Mouse (Mus musculus) liver, embryonic 15.5 days (tissue): Measurements from ENCODE around the gene Phactr1. TPM values are rescaled to one million over a fixed set of nuclear protein-coding genes. Genes with fewer than 3 reads are reported as not detected.

Experiments
- ATAC-seq: fragments of 200-750 bp; cut with Nextera tagmentation; 2 replicates; pipeline ENCODE4 v1.8.0; 2017; ENCODE audit warnings: moderate number of reproducible peaks, mild to moderate bottlenecking, moderate library complexity; ENCODE audit not compliant: insufficient read depth
- H3K27ac ChIP-seq: fragments of 300-500 bp; sonication (generic); replicated peaks from 2 replicates; pipeline ENCODE4 v1.5.1; 2015; ENCODE audit warnings: mild to moderate bottlenecking, inconsistent platforms
- H3K27me3 ChIP-seq: fragments of 300-500 bp; sonication (generic); 2 replicates; pipeline ENCODE4 v1.6.1; 2015; ENCODE audit warnings: mild to moderate bottlenecking, inconsistent platforms
- H3K36me3 ChIP-seq: fragments of 300-500 bp; sonication (generic); replicated peaks from 2 replicates; pipeline ENCODE4 v1.6.1; 2015; ENCODE audit warnings: moderate library complexity, mild to moderate bottlenecking, inconsistent platforms
- H3K4me1 ChIP-seq: fragments of 300-500 bp; sonication (generic); replicated peaks from 2 replicates; pipeline ENCODE4 v1.6.1; 2015; ENCODE audit warnings: inconsistent platforms
- H3K4me2 ChIP-seq: fragments of 300-500 bp; sonication (generic); 2 replicates; pipeline ENCODE4 v1.6.1; 2015; ENCODE audit warnings: moderate library complexity, mild to moderate bottlenecking, inconsistent platforms
- H3K4me3 ChIP-seq: fragments of 300-500 bp; sonication (generic); replicated peaks from 2 replicates; pipeline ENCODE4 v1.5.1; 2015; ENCODE audit warnings: mild to moderate bottlenecking, inconsistent platforms
- H3K9ac ChIP-seq: fragments of 300-500 bp; sonication (generic); 2 replicates; pipeline ENCODE4 v1.6.1; 2015; ENCODE audit warnings: moderate library complexity, mild to moderate bottlenecking, inconsistent platforms
- H3K9me3 ChIP-seq: fragments of 300-500 bp; sonication (generic); replicated peaks from 2 replicates; pipeline ENCODE4 v1.6.1; 2016; ENCODE audit warnings: inconsistent platforms
- WGBS: fragments of 180-500 bp; shearing (Covaris S2); methylation state at CpG from one replicate; pipeline ENCODE4 v1.1.7; 2015; ENCODE audit warnings: mixed read lengths; ENCODE audit not compliant: insufficient replicate concordance; 5-methylcytosine and 5-hydroxymethylcytosine counted together
- polyA plus RNA-seq: library from polyadenylated mRNA; unstranded; fragments of >200 nt; fragmentation: Nextera tagmentation; extraction: Ambion mirVana; gene quantifications from 2 replicates; pipeline ENCODE4 v1.2.1, GENCODE M21; 2015

The Phactr1 gene
- polyA plus RNA-seq, 1 experiment from 2014 or later, result 0.82 TPM

DNA sequence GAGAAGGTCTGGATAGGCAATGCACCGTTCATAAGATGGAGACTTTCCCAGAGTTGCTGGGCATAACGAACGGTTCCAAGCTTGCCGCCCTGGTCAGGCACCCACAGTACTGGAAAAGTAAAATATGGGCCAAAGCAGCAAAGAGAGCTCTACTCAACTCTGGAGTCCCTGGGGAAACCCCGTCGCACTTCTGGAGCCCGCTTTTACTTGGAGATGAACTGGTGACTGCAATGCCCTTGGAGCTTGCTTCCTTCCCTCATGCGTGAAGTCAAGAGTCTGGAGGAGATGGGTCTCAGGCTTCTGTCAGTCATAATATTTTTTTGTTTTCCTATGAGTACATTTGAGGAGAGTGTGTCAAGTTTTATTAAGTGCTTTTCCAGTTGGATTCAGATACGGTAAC is 302.2 kb downstream of the Phactr1 start:
- Histone ChIP-seq H3K9me3 (no peaks in the 10 kb centered on the region), H3K9ac (no peak overlapping the region), H3K27ac (no peak overlapping the region), H3K4me3 (no peak overlapping the region), H3K4me1 (no peaks in the 10 kb centered on the region), H3K27me3 (no peaks in the 10 kb centered on the region), H3K36me3 (no peaks in the 10 kb centered on the region), H3K4me2 (no peak overlapping the region)
- no peak for ATAC-seq
- 79% methylated on average over 9 of the region's 9 CpGs for WGBS

DNA sequence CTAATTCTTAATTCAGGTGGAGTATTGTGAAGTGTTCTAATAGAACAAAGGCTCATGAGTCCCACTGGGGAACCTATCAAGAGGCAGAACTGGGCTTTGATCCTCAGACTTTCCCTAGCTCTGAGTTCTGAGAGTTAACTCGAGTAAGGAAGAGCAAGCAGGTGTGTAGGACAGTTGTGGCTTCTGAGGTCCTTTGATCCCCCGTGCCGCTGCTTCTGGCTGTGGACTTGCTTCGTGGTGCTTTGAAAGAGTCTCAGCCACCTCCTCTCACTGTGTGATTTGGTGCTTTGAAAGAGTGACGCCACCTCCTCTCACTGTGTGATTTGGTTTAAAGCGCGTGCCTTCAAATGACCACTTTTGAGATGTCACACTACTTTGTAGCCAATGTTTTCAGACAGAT is 305.4 kb downstream of the Phactr1 start:
- no peaks in the 10 kb centered on the region for H3K4me1 ChIP-seq
- ATAC-seq, result no peak
- H3K9me3 ChIP-seq, result no peaks in the 10 kb centered on the region
- H3K4me3 ChIP-seq, result no peak overlapping the region
- H3K4me2 ChIP-seq, result no peak overlapping the region
- H3K27me3 ChIP-seq, result no peaks in the 10 kb centered on the region
- no peak overlapping the region for H3K27ac ChIP-seq
- H3K9ac ChIP-seq, result no peak overlapping the region
- WGBS, result 58% methylated on average over 7 of the region's 7 CpGs
- H3K36me3 ChIP-seq, result no peaks in the 10 kb centered on the region

GRCm38 (mm10) chr13:42987931-42988579 is 307.6 kb downstream of the Phactr1 start:
- ATAC-seq, result no peak
- Histone ChIP-seq H3K9me3 (no peaks in the 10 kb centered on the region), H3K9ac (no peak overlapping the region), H3K27me3 (no peaks in the 10 kb centered on the region), H3K4me1 (no peaks in the 10 kb centered on the region), H3K4me2 (no peak overlapping the region), H3K27ac (no peak overlapping the region), H3K4me3 (no peak overlapping the region), H3K36me3 (no peaks in the 10 kb centered on the region)
- 56% methylated on average over 5 of the region's 5 CpGs for WGBS

DNA sequence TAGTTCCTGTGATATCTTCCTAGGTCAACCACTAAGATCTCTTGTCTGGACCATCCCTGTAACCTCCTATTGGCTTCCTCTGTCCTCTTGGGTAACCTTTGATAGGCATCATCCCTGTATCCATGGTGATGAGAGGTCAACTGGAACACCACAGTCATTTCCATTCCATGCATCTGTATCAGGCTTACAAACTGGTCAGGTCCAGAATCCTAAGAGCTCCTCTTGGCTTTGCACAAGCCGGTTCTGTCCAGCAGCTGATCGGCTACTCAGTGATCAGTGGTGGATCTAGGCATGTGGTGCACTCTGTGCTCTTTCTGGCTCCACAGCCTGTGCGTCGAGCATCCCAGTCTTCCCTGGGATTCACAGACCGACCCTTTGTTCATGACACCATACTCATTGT is 309.1 kb downstream of the Phactr1 start:
- Histone ChIP-seq H3K27me3 (no peaks in the 10 kb centered on the region), H3K4me2 (no peak overlapping the region), H3K4me3 (no peak overlapping the region), H3K9ac (no peak overlapping the region), H3K9me3 (no peaks in the 10 kb centered on the region), H3K27ac (no peak overlapping the region), H3K4me1 (no peaks in the 10 kb centered on the region), H3K36me3 (no peaks in the 10 kb centered on the region)
- WGBS, result 68% methylated on average over 5 of the region's 5 CpGs
- no peak for ATAC-seq

- no peak overlapping the region for H3K9ac ChIP-seq
- H3K27me3 ChIP-seq, result no peaks in the 10 kb centered on the region
- no peak for ATAC-seq
- WGBS, result 69% methylated on average over 3 of the region's 3 CpGs
- no peak overlapping the region for H3K27ac ChIP-seq
- H3K36me3 ChIP-seq, result no peaks in the 10 kb centered on the region
- H3K9me3 ChIP-seq, result no peaks in the 10 kb centered on the region
- no peak overlapping the region for H3K4me3 ChIP-seq
- no peak overlapping the region for H3K4me2 ChIP-seq
- no peaks in the 10 kb centered on the region for H3K4me1 ChIP-seq
These were observed 309.6 kb downstream of the Phactr1 start for GRCm38 (mm10) chr13:42990051-42990450.

GRCm38 (mm10) chr13:42990493-42991111 is 310.2 kb downstream of the Phactr1 start:
- ATAC-seq, result no peak
- no peak overlapping the region for H3K4me3 ChIP-seq
- no peaks in the 10 kb centered on the region for H3K27me3 ChIP-seq
- no peaks in the 10 kb centered on the region for H3K4me1 ChIP-seq
- H3K9ac ChIP-seq, result no peak overlapping the region
- H3K36me3 ChIP-seq, result no peaks in the 10 kb centered on the region
- H3K27ac ChIP-seq, result no peak overlapping the region
- WGBS, result 47% methylated on average over 2 of the region's 2 CpGs
- H3K9me3 ChIP-seq, result no peaks in the 10 kb centered on the region
- H3K4me2 ChIP-seq, result no peak overlapping the region

GRCm38 (mm10) chr13:42991164-42991563 is 310.7 kb downstream of the Phactr1 start:
- H3K9ac ChIP-seq, result no peak overlapping the region
- H3K4me2 ChIP-seq, result no peak overlapping the region
- WGBS, result 58% methylated on average over 3 of the region's 3 CpGs
- no peak overlapping the region for H3K4me3 ChIP-seq
- no peaks in the 10 kb centered on the region for H3K4me1 ChIP-seq
- no peaks in the 10 kb centered on the region for H3K27me3 ChIP-seq
- no peak overlapping the region for H3K27ac ChIP-seq
- H3K9me3 ChIP-seq, result no peaks in the 10 kb centered on the region
- no peak for ATAC-seq
- no peaks in the 10 kb centered on the region for H3K36me3 ChIP-seq

GRCm38 (mm10) chr13:42992306-42992705 is 311.9 kb downstream of the Phactr1 start:
- H3K36me3 ChIP-seq, result no peaks in the 10 kb centered on the region
- ATAC-seq, result no peak
- no peaks in the 10 kb centered on the region for H3K4me1 ChIP-seq
- H3K9ac ChIP-seq, result no peak overlapping the region
- H3K4me2 ChIP-seq, result no peak overlapping the region
- H3K9me3 ChIP-seq, result no peaks in the 10 kb centered on the region
- WGBS, result 56% methylated on average over 4 of the region's 4 CpGs
- no peak overlapping the region for H3K27ac ChIP-seq
- H3K27me3 ChIP-seq, result no peaks in the 10 kb centered on the region
- H3K4me3 ChIP-seq, result no peak overlapping the region

GRCm38 (mm10) chr13:42994276-42994675 is 313.9 kb downstream of the Phactr1 start:
- no peak for ATAC-seq
- Histone ChIP-seq H3K27ac (no peak overlapping the region), H3K27me3 (no peaks in the 10 kb centered on the region), H3K4me1 (no peaks in the 10 kb centered on the region), H3K4me3 (no peak overlapping the region), H3K36me3 (no peaks in the 10 kb centered on the region), H3K4me2 (no peak overlapping the region), H3K9ac (no peak overlapping the region), H3K9me3 (no peaks in the 10 kb centered on the region)
- 50% methylated on average over 3 of the region's 3 CpGs for WGBS

DNA sequence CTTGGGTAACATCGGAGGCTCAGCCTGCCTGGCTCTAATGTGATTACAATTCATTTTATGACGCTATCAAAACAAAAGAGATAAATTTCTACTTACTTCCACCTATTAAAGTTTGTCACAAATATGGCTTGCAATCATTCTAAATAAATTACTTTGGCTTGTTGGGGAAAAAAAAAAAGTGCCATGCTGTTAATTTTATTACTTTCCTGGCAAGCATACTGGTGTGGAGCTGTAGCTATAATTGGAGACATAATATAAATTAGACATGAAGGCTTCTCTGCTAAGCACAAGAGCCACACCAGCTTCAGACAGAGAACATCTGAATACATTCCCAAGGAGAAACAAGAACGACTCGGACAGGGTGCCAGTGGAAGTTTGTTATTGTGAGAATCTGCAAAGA is 315.8 kb downstream of the Phactr1 start:
- H3K4me3 ChIP-seq, result no peak overlapping the region
- H3K27me3 ChIP-seq, result no peaks in the 10 kb centered on the region
- no peak overlapping the region for H3K4me2 ChIP-seq
- 50% methylated on average over 4 of the region's 4 CpGs for WGBS
- no peaks in the 10 kb centered on the region for H3K9me3 ChIP-seq
- H3K36me3 ChIP-seq, result no peaks in the 10 kb centered on the region
- H3K27ac ChIP-seq, result no peak overlapping the region
- no peak for ATAC-seq
- no peaks in the 10 kb centered on the region for H3K4me1 ChIP-seq
- H3K9ac ChIP-seq, result no peak overlapping the region

GRCm38 (mm10) chr13:42999287-42999686 is 318.9 kb downstream of the Phactr1 start:
- WGBS, result 38% methylated on average over 3 of the region's 3 CpGs
- Histone ChIP-seq H3K4me2 (no peak overlapping the region), H3K9ac (no peak overlapping the region), H3K27ac (no peak overlapping the region), H3K9me3 (no peaks in the 10 kb centered on the region), H3K27me3 (no peaks in the 10 kb centered on the region), H3K4me1 (no peaks in the 10 kb centered on the region), H3K4me3 (no peak overlapping the region), H3K36me3 (no peaks in the 10 kb centered on the region)
- ATAC-seq, result no peak

GRCm38 (mm10) chr13:43005131-43005579 is 324.7 kb downstream of the Phactr1 start:
- WGBS, result 14% methylated on average over 3 of the region's 3 CpGs
- no peaks in the 10 kb centered on the region for H3K9me3 ChIP-seq
- H3K27ac ChIP-seq, result no peak overlapping the region
- H3K27me3 ChIP-seq, result no peaks in the 10 kb centered on the region
- ATAC-seq, result no peak
- H3K4me2 ChIP-seq, result no peak overlapping the region
- H3K36me3 ChIP-seq, result no peaks in the 10 kb centered on the region
- H3K9ac ChIP-seq, result no peak overlapping the region
- no peak overlapping the region for H3K4me3 ChIP-seq
- H3K4me1 ChIP-seq, result no peaks in the 10 kb centered on the region
